Mouse (Mus musculus) lung, embryonic 14.5 days (tissue): ENCODE data around the gene Gm32717. TPM values are rescaled to one million over a fixed set of nuclear protein-coding genes. Genes with fewer than 3 reads are reported as not detected.
"Not testable (repeated sequence)": the region's sequence is repeated elsewhere in the genome, so short reads cannot be mapped to it uniquely, and the experiment has no call there.

Source experiments
- ATAC-seq: fragments of 200-750 bp; cut with Nextera tagmentation; 2 replicates; pipeline ENCODE4 v1.8.0; 2017; ENCODE audit warnings: mild to moderate bottlenecking, moderate TSS enrichment, moderate library complexity; ENCODE audit not compliant: insufficient read depth
- DNase-seq: peaks from one replicate; pipeline ENCODE4 v3.0.0-alpha.2; 2015
- H3K27ac ChIP-seq: fragments of 300-500 bp; sonication (generic); 2 replicates; pipeline ENCODE4 v1.5.1; 2014; ENCODE audit warnings: low read depth, mild to moderate bottlenecking, moderate library complexity
- H3K27me3 ChIP-seq: fragments of 300-500 bp; sonication (generic); 2 replicates; pipeline ENCODE4 v1.6.1; 2014; ENCODE audit warnings: low read length, control low read depth; ENCODE audit not compliant: insufficient read depth
- H3K36me3 ChIP-seq: fragments of 300-500 bp; sonication (generic); 2 replicates; pipeline ENCODE4 v1.6.1; 2014; ENCODE audit warnings: control low read depth; ENCODE audit not compliant: insufficient read depth
- H3K4me1 ChIP-seq: fragments of 300-500 bp; sonication (generic); 2 replicates; pipeline ENCODE4 v1.6.1; 2014; ENCODE audit warnings: antibody characterized with exemption, control low read depth; ENCODE audit not compliant: insufficient read depth
- H3K4me2 ChIP-seq: fragments of 300-500 bp; sonication (generic); 2 replicates; pipeline ENCODE4 v1.6.1; 2014; ENCODE audit warnings: mild to moderate bottlenecking
- H3K4me3 ChIP-seq: fragments of 300-500 bp; sonication (generic); 2 replicates; pipeline ENCODE4 v1.5.1; 2014; ENCODE audit warnings: low read depth, low read length
- H3K9ac ChIP-seq: fragments of 300-500 bp; sonication (generic); 2 replicates; pipeline ENCODE4 v1.6.1; 2014
- H3K9me3 ChIP-seq: fragments of 300-500 bp; sonication (generic); 2 replicates; pipeline ENCODE4 v1.6.1; 2016; ENCODE audit warnings: low read depth, low read length, control low read depth
- CTCF ChIP-seq: IDR thresholded peaks from 2 replicates; pipeline ENCODE4 v1.5.1; 2016; ENCODE audit warnings: antibody characterized with exemption, low read depth
- whole genome bisulfite sequencing: fragments of 180-500 bp; shearing (Covaris S2); extraction: QIAGEN DNeasy Blood & Tissue Kit; methylation state at CpG from one replicate; pipeline ENCODE4 v1.1.7; 2014; 5-methylcytosine and 5-hydroxymethylcytosine counted together
- polyA plus RNA-seq: library from polyadenylated mRNA; unstranded; fragments of >200 nt; fragmentation: Nextera tagmentation; extraction: Ambion mirVana; gene quantifications from 2 replicates; pipeline ENCODE4 v1.2.1, GENCODE M21; 2014

Gm32717 gene
- polyA plus RNA-seq, result not detected in 2 replicates

GRCm38 (mm10) chr10:118240680-118241079 is at the start of gene Gm32717:
Gm32717 (minus strand) TSS chr10:118240780.
- not testable (repeated sequence) for H3K9ac ChIP-seq, ATAC-seq, H3K4me3 ChIP-seq, H3K27me3 ChIP-seq, H3K9me3 ChIP-seq, H3K4me2 ChIP-seq, H3K27ac ChIP-seq, H3K4me1 ChIP-seq, H3K36me3 ChIP-seq, DNase-seq
- WGBS, result no CpG with 5 or more reads among the region's 13 CpGs

- H3K4me2 ChIP-seq, H3K4me1 ChIP-seq, H3K4me3 ChIP-seq, DNase-seq, H3K36me3 ChIP-seq, H3K27me3 ChIP-seq, H3K27ac ChIP-seq, H3K9me3 ChIP-seq, H3K9ac ChIP-seq: not testable (repeated sequence)
- 68% methylated on average over 3 of the region's 5 CpGs for WGBS
- ATAC-seq, result peak; percentile 73; the same call in 1 of the 2 replicates
These were observed 42.4 kb upstream of the Gm32717 start for GRCm38 (mm10) chr10:118283016-118283415.

GRCm38 (mm10) chr10:118282565-118282964 is 42.0 kb upstream of the Gm32717 start:
- H3K9me3 ChIP-seq, H3K4me1 ChIP-seq, H3K27ac ChIP-seq, H3K27me3 ChIP-seq, H3K36me3 ChIP-seq, DNase-seq, H3K9ac ChIP-seq, H3K4me2 ChIP-seq, H3K4me3 ChIP-seq: not testable (repeated sequence)
- 59% methylated on average over 7 of the region's 7 CpGs for WGBS
- ATAC-seq, result peak; percentile 63; the same call in 1 of the 2 replicates

- H3K9me3 ChIP-seq, H3K27me3 ChIP-seq, H3K27ac ChIP-seq, H3K4me2 ChIP-seq, H3K4me1 ChIP-seq, H3K9ac ChIP-seq, ATAC-seq, H3K36me3 ChIP-seq, H3K4me3 ChIP-seq, DNase-seq: not testable (repeated sequence)
- WGBS, result no CpG with 5 or more reads among the region's 4 CpGs
These were observed 37.5 kb upstream of the Gm32717 start for GRCm38 (mm10) chr10:118278069-118278468.

GRCm38 (mm10) chr10:118271416-118271815 is 30.8 kb upstream of the Gm32717 start:
- not testable (repeated sequence) for H3K27ac ChIP-seq, H3K4me1 ChIP-seq, ATAC-seq, H3K36me3 ChIP-seq, DNase-seq, H3K9ac ChIP-seq, H3K9me3 ChIP-seq, H3K27me3 ChIP-seq, H3K4me3 ChIP-seq, H3K4me2 ChIP-seq
- no CpG with 5 or more reads among the region's 2 CpGs for WGBS

GRCm38 (mm10) chr10:118268812-118269211 is 28.2 kb upstream of the Gm32717 start:
- not testable (repeated sequence) for H3K9me3 ChIP-seq, H3K27ac ChIP-seq, DNase-seq, H3K4me2 ChIP-seq, H3K36me3 ChIP-seq, H3K9ac ChIP-seq, H3K4me1 ChIP-seq, H3K4me3 ChIP-seq, H3K27me3 ChIP-seq, ATAC-seq
- WGBS, result no CpG with 5 or more reads among the region's 8 CpGs

GRCm38 (mm10) chr10:118258388-118258787 is 17.8 kb upstream of the Gm32717 start, which contains the start of gene Gm32802:
Gm32802 (plus strand) TSS chr10:118258688.
- H3K27ac ChIP-seq, H3K4me2 ChIP-seq, H3K36me3 ChIP-seq, H3K9me3 ChIP-seq, H3K9ac ChIP-seq, H3K4me3 ChIP-seq, DNase-seq, ATAC-seq, H3K27me3 ChIP-seq, H3K4me1 ChIP-seq: not testable (repeated sequence)
- no CpG with 5 or more reads among the region's 13 CpGs for WGBS

GRCm38 (mm10) chr10:118250852-118251295 is 10.3 kb upstream of the Gm32717 start:
- peak; percentile 72 for TF ChIP-seq CTCF
- DNase-seq, result peak; percentile 78
- no peak overlapping the region for H3K4me2 ChIP-seq
- H3K27ac ChIP-seq, result no peak overlapping the region
- H3K9me3 ChIP-seq, result no peaks in the 10 kb centered on the region
- no peaks in the 10 kb centered on the region for H3K4me1 ChIP-seq
- H3K9ac ChIP-seq, result no peak overlapping the region
- H3K4me3 ChIP-seq, result no peak overlapping the region
- H3K36me3 ChIP-seq, result no peaks in the 10 kb centered on the region
- peak; percentile 52; the same call in 1 of the 2 replicates for ATAC-seq
- 34% methylated on average over 10 of the region's 10 CpGs for WGBS
- H3K27me3 ChIP-seq, result no peaks in the 10 kb centered on the region

GRCm38 (mm10) chr10:118249006-118249595 is 8.5 kb upstream of the Gm32717 start:
- H3K9ac ChIP-seq, ATAC-seq, H3K4me1 ChIP-seq, H3K4me2 ChIP-seq, H3K27ac ChIP-seq, H3K4me3 ChIP-seq, H3K36me3 ChIP-seq, DNase-seq, H3K9me3 ChIP-seq, H3K27me3 ChIP-seq: not testable (repeated sequence)
- WGBS, result 66% methylated on average over 11 of the region's 11 CpGs

- not testable (repeated sequence) for H3K27ac ChIP-seq, DNase-seq, H3K4me3 ChIP-seq, H3K4me1 ChIP-seq, H3K9ac ChIP-seq, H3K36me3 ChIP-seq, H3K9me3 ChIP-seq, H3K27me3 ChIP-seq, H3K4me2 ChIP-seq
- ATAC-seq, result peak; percentile 56; the same call in 1 of the 2 replicates
- no CpG with 5 or more reads among the region's 5 CpGs for WGBS
These were observed 8.0 kb downstream of the Gm32717 start for GRCm38 (mm10) chr10:118232607-118233006.

GRCm38 (mm10) chr10:118227629-118228028 is 13.0 kb downstream of the Gm32717 start:
- not testable (repeated sequence) for ATAC-seq, H3K9me3 ChIP-seq, DNase-seq, H3K27ac ChIP-seq, H3K4me3 ChIP-seq, H3K4me2 ChIP-seq, H3K36me3 ChIP-seq, H3K27me3 ChIP-seq, H3K9ac ChIP-seq, H3K4me1 ChIP-seq
- 100% methylated on average over 1 of the region's 2 CpGs for WGBS
